Mouse (Mus musculus) fibroblast of lung, adult 2 months (primary cell): ENCODE results near the gene Mcm5.

Source experiments
- DNase-seq: peaks from one replicate; pipeline ENCODE4 v3.0.0-alpha.2; 2011; ENCODE audit warnings: low read depth

Gene Mcm5

GRCm38 (mm10) chr8:75109236-75109967 is at the start of gene Mcm5:
Gene Mcm5, plus strand, starts transcription at chr8:75109569.
- DNase-seq = peak; percentile 99

GRCm38 (mm10) chr8:75060022-75060421 is 49.3 kb upstream of the Mcm5 start:
- no peak for DNase-seq

- DNase-seq = no peak
Observed at GRCm38 (mm10) chr8:75060815-75061214, 48.6 kb upstream of the Mcm5 start.

- no peak for DNase-seq
Observed at GRCm38 (mm10) chr8:75063290-75063689, 46.1 kb upstream of the Mcm5 start.

GRCm38 (mm10) chr8:75064790-75065189 is 44.6 kb upstream of the Mcm5 start:
- no peak for DNase-seq

GRCm38 (mm10) chr8:75067287-75067686 is 42.1 kb upstream of the Mcm5 start:
- no peak for DNase-seq

GRCm38 (mm10) chr8:75070297-75070696 is 39.1 kb upstream of the Mcm5 start:
- no peak for DNase-seq

- DNase-seq = no peak
Observed at GRCm38 (mm10) chr8:75071627-75072346, 37.6 kb upstream of the Mcm5 start.

- no peak for DNase-seq
Observed at GRCm38 (mm10) chr8:75074876-75075275, 34.5 kb upstream of the Mcm5 start.

- DNase-seq = no peak
Observed at GRCm38 (mm10) chr8:75078215-75078614, 31.2 kb upstream of the Mcm5 start.

- no peak for DNase-seq
Observed at GRCm38 (mm10) chr8:75078851-75079250, 30.5 kb upstream of the Mcm5 start.

GRCm38 (mm10) chr8:75081364-75082040 is 27.9 kb upstream of the Mcm5 start:
- DNase-seq = no peak

GRCm38 (mm10) chr8:75082181-75082805 is 27.1 kb upstream of the Mcm5 start:
- no peak for DNase-seq

- peak; percentile 99 for DNase-seq
Observed at GRCm38 (mm10) chr8:75083846-75084245, 25.5 kb upstream of the Mcm5 start.

- no peak for DNase-seq
Observed at GRCm38 (mm10) chr8:75084382-75085064, 24.8 kb upstream of the Mcm5 start.

GRCm38 (mm10) chr8:75086002-75086401 is 23.4 kb upstream of the Mcm5 start:
- DNase-seq = no peak

GRCm38 (mm10) chr8:75087127-75087526 is 22.2 kb upstream of the Mcm5 start:
- DNase-seq = no peak

GRCm38 (mm10) chr8:75088989-75089881 is 20.1 kb upstream of the Mcm5 start:
- peak; percentile 88 for DNase-seq

- DNase-seq = no peak
Observed at GRCm38 (mm10) chr8:75090781-75091365, 18.5 kb upstream of the Mcm5 start.

- DNase-seq = peak; percentile 90
Observed at GRCm38 (mm10) chr8:75093399-75094156, 15.8 kb upstream of the Mcm5 start, which contains the start of gene Hmox1. Gene Hmox1, plus strand, starts transcription at chr8:75093621.
